Mouse (Mus musculus): ENCODE data around the gene Hspb8. TPM values are rescaled to one million over a fixed set of nuclear protein-coding genes. Genes with fewer than 3 reads are reported as not detected.
"Not testable (repeated sequence)": the region's sequence is repeated elsewhere in the genome, so short reads cannot be mapped to it uniquely, and the experiment has no call there.

The Hspb8 gene
- polyA plus RNA-seq, 1 experiment from 2014 or later: 4.3 TPM

DNA sequence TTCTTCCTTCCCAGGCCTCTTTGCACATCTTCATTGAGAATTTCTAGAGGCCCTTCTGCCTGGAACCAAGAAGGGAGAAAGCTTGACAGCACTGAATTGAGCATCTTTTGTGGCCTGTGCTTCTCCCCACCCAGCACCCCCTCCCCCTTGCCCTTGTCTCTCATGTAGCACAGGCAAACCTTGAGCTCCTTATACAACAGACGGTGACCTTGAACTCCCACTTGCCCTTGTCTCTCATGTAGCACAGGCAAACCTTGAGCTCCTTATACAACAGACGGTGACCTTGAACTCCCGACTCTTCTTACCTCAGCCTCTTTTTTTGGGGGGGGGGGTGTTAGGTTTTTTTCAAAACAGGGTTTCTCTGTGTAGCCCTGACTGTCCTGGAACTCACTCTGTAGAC, 3.0 kb upstream of the Hspb8 start:
- H3K9me3 ChIP-seq; H3K9ac ChIP-seq (replicated peaks); H3K36me3 ChIP-seq; H3K4me3 ChIP-seq (replicated peaks); H3K27me3 ChIP-seq; H3K4me2 ChIP-seq (replicated peaks); ATAC-seq; H3K27ac ChIP-seq: not testable (repeated sequence)
- 87% methylated on average over 3 of the region's 3 CpGs for WGBS
- peaks cover 22% of the 10 kb centered on the region for H3K4me1 ChIP-seq (replicated peaks)

DNA sequence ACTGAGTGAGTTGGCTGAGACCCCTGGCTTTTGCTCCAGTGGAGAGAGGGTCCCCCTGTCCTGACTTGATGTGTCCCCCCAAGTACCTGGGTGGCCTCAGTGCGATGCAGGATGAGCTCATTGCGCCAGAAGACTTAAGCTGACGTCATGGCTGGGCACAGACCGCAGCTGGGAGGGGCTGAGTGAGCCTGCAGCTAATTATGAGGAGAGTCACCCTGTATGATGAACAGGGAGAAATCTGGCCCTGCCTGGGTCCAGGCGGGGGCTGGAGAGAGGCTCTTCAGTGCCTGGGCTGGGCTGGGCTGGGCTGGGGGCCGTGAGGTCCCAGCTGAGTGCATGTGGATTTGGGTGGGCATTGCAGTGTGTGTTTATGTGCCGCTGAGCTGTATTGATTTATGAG, 2.6 kb upstream of the Hspb8 start:
- Histone ChIP-seq H3K4me2 (replicated peaks) (no peak overlapping the region), H3K27ac (no peak overlapping the region), H3K4me1 (replicated peaks) (peaks cover 26% of the 10 kb centered on the region), H3K36me3 (no peaks in the 10 kb centered on the region), H3K4me3 (replicated peaks) (no peak overlapping the region), H3K9me3 (no peaks in the 10 kb centered on the region), H3K9ac (replicated peaks) (no peak overlapping the region), H3K27me3 (peaks cover 7% of the 10 kb centered on the region; the same call in 1 of the 2 replicates)
- ATAC-seq: no peak
- WGBS: 72% methylated on average over 7 of the region's 7 CpGs

DNA sequence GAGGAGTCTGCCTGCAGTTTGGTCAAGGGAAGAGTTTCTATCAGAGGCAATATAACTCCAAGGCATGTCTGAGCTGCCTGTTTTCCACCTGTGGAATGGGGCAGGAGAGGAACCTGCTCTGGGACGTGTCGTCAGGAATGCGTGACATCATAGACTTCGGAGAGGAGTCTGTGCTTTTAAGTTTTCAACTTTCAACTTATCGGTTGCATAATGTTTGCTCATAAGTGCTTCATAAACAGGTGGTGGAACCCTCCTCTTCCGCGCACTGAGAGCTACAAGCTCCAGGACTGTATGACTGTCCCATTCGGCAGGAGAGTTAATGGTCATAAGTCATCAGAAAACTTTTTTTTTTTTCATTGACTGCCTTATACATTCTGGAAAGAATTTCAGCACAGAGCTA, 1.1 kb upstream of the Hspb8 start:
- H3K9me3 ChIP-seq: no peaks in the 10 kb centered on the region
- H3K4me1 ChIP-seq (replicated peaks): peaks cover 34% of the 10 kb centered on the region
- H3K4me3 ChIP-seq (replicated peaks): no peak overlapping the region
- no peak overlapping the region for H3K27ac ChIP-seq
- H3K9ac ChIP-seq (replicated peaks): no peak overlapping the region
- WGBS: 87% methylated on average over 8 of the region's 8 CpGs
- peaks cover 7% of the 10 kb centered on the region; the same call in 1 of the 2 replicates for H3K27me3 ChIP-seq
- no peak overlapping the region for H3K4me2 ChIP-seq (replicated peaks)
- H3K36me3 ChIP-seq: no peaks in the 10 kb centered on the region
- no peak for ATAC-seq

DNA sequence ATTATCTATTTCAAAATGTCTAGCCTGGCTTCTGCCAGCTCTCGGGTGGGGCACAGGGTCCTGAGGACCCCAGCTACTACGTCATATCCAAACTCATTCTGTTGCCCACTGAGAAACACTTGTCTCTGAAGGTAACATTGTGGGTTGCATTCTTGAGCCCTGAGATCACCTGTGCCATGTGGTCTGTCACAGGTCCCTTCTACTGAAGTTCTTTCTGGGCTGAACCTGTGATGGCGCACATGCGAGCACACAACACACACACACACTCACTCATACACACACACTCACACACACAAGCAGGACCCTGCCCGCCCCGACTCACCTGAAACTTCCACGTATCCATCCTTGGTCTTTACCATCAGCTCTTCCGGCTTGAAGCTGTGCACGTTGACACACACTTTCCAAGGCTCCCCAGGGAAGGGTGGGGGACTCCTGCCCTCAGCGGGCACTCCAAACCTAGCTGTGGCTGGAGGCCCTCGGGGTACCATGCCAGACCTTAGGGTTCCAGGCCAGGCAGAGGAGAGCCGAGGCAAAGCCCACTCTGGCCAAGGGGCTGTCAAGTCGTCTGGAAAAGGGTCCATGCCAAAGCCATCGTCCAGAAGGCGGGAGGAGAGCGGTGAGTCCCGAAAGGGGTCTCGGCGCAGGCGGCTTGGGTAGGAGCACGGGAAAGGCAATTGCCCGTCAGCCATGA, 728 bp downstream of the Hspb8 start:
- Histone ChIP-seq H3K36me3 (no peaks in the 10 kb centered on the region), H3K4me2 (replicated peaks) (peak overlapping the region; percentile 52), H3K4me3 (replicated peaks) (no peak overlapping the region), H3K4me1 (replicated peaks) (peaks cover 41% of the 10 kb centered on the region), H3K27ac (no peak overlapping the region), H3K27me3 (peaks cover 7% of the 10 kb centered on the region; the same call in 1 of the 2 replicates), H3K9ac (replicated peaks) (no peak overlapping the region), H3K9me3 (no peaks in the 10 kb centered on the region)
- 61% methylated on average over 22 of the region's 22 CpGs for WGBS
- no peak for ATAC-seq

DNA sequence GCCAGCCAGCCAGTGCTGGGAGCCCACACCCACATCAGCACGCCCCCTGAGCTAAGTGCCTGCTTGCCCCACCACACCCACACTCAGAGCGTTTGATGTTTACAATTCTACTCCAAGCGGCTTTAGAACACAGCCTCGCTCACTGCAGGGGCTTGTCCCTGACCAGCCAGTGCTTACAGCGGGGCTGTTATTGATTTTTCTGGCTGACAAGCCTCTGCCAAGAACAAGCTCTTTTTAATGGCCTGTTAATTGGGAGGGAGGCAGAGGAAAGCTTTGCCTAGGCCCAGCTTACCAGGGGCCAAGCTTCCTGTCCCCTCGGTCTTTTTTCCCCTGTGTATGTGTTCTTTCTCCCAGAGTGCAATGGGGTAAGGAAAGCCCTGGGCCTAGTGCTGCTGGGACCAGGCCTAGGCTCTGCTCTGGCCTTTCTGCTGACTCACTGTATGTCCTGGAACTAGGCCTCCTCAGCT, 1.9 kb downstream of the Hspb8 start:
- 4% methylated on average over 6 of the region's 6 CpGs for WGBS
- H3K27me3 ChIP-seq: peaks cover 7% of the 10 kb centered on the region; the same call in 1 of the 2 replicates
- H3K4me2 ChIP-seq (replicated peaks): no peak overlapping the region
- no peaks in the 10 kb centered on the region for H3K36me3 ChIP-seq
- H3K4me3 ChIP-seq (replicated peaks): no peak overlapping the region
- no peak overlapping the region for H3K9ac ChIP-seq (replicated peaks)
- ATAC-seq: peak; percentile 70
- peaks cover 49% of the 10 kb centered on the region for H3K4me1 ChIP-seq (replicated peaks)
- H3K9me3 ChIP-seq: no peaks in the 10 kb centered on the region
- peak overlapping the region; percentile 67 for H3K27ac ChIP-seq

DNA sequence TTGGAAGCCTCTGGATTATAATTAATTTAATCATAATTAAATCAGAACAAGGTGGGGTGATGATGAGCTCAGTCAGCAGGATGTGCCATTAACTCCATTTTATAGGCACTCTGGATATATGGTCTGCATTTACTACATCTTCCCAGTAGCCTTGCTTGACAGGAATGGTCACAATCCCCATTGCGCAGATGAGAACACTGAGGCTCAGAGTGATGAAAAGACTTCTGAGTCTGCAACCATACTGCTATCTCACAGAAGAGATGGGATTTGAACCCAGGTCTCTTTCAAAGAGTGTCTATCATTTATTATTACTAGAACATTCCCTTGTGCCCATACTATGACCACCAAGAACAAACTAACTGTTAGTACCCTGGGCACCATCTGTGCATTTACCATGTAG, 2.5 kb downstream of the Hspb8 start:
- 95% methylated on average over 1 of the region's 1 CpGs for WGBS
- H3K9ac ChIP-seq (replicated peaks): no peak overlapping the region
- no peak for ATAC-seq
- no peaks in the 10 kb centered on the region for H3K9me3 ChIP-seq
- peaks cover 52% of the 10 kb centered on the region for H3K4me1 ChIP-seq (replicated peaks)
- peaks cover 7% of the 10 kb centered on the region; the same call in 1 of the 2 replicates for H3K27me3 ChIP-seq
- no peaks in the 10 kb centered on the region for H3K36me3 ChIP-seq
- H3K4me3 ChIP-seq (replicated peaks): no peak overlapping the region
- no peak overlapping the region for H3K4me2 ChIP-seq (replicated peaks)
- peak overlapping the region; percentile 67; the same call in 1 of the 2 replicates for H3K27ac ChIP-seq

DNA sequence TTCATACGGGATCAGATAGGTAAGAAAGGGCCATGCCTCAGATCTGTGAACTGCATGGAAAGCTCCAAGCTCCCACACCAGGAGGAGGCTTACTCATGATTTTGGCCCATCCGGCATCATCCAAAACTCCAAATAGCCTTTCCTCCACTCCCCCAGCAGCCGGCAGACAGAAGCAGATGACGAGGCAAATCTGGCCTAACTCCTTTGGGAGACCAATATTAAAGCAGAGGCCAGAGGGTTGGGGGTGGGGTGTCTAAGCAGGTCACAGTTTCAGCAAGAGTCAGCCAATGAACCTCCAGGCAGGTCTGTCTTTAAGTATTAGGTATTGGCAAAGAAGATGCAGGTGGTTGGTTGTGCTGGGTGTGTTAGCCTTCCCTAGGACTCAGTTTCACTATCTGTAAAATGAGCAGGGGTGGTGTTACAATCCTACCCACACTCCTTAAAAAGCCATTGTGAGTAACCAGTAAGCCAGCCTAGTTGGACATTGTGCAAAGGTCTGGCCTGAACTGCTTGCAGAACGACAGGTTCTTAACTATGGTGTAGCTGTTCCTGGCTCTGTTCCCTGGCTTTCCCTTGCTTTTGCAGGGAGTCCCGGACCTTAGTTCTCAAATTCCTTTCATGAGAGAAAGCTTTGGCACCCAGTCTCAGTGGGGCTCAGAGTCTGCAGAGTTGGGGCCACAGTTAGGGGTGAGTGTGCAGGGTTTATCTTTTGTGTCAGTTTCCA, 3.2 kb downstream of the Hspb8 start:
- 44% methylated on average over 6 of the region's 6 CpGs for WGBS
- Histone ChIP-seq H3K4me1 (replicated peaks) (peaks cover 52% of the 10 kb centered on the region), H3K36me3 (no peaks in the 10 kb centered on the region), H3K27me3 (peaks cover 7% of the 10 kb centered on the region; the same call in 1 of the 2 replicates), H3K9ac (replicated peaks) (no peak overlapping the region), H3K4me3 (replicated peaks) (no peak overlapping the region), H3K9me3 (no peaks in the 10 kb centered on the region), H3K4me2 (replicated peaks) (no peak overlapping the region), H3K27ac (no peak overlapping the region)
- ATAC-seq: no peak

DNA sequence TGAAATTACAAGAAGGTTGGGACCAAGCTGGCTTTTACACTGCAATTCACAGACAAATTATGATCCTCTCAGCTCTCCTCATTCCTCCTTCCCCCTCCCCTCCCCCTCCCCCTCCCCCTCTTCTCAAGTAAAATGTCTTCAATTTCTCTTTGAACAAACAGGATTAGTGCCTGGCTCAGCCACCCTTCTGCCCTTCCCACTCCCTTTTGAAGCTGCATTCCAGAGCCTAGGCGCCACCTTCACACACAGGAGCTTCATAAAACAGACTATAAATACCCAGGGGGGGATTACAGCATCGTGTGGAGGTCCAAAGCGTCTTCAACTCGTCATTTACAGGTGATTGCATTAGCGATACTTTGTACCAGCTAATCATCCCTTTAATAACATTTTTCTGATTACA, 6.5 kb downstream of the Hspb8 start:
- Histone ChIP-seq H3K4me2 (replicated peaks) (no peak overlapping the region), H3K9me3 (no peaks in the 10 kb centered on the region), H3K27me3 (0 out of 2 replicates have a peak, but pooled peaks cover 7% of the 10 kb centered on the region), H3K9ac (replicated peaks) (no peak overlapping the region), H3K27ac (0 out of 2 replicates have a peak overlapping the region, but pooled peaks have one; percentile 9), H3K4me1 (replicated peaks) (peaks cover 36% of the 10 kb centered on the region), H3K4me3 (replicated peaks) (no peak overlapping the region), H3K36me3 (no peaks in the 10 kb centered on the region)
- no peak for ATAC-seq
- WGBS: 5% methylated on average over 5 of the region's 5 CpGs

DNA sequence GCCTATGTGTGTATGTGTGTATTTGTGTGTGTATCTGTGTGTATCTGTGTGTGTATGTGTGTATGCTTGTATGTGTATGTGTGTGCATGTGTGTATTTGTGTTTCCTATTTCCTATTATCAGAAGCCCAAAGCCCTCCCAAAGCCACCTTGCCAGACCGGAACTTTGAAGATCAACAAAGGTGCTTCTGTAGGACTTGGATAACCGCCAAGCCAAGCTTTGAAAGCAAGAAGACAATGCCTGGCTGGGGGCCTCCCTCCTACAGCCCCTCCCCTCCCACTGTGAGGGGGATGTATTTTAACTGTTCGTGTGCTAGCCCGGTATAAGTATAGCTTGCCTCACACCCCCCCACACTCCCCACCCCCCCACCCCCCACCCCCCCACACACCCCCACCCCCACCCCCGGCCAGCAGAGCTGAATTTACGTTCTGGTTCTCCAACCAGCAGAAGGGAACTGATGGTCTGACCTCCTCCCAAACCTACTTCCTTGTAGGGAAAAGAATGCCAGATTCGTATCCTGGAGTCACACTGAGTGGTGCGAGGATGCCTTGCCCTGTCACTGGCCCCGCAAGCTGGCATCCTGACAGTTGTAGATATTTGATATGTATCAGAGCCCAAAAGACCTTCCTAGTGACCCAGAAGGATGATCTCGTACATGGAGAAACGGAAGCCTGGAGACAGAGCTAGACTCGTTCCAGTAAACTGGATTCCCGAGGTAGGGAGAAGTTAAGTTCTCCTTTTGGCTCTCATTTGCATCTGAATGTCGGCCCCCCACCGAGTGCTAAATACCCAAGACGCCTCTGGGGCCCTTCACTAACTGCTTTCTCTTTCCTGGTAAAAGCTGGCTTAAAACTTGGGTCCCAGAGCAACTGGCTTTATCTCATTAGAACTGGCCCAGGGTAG, 12.7 kb downstream of the Hspb8 start:
- Histone ChIP-seq H3K4me2 (replicated peaks) (peak overlapping the region; percentile 32; the same call in 1 of the 2 replicates), H3K27me3 (0 out of 2 replicates have a peak, but pooled peaks cover 8% of the 10 kb centered on the region), H3K4me3 (replicated peaks) (no peak overlapping the region), H3K9me3 (no peaks in the 10 kb centered on the region), H3K9ac (replicated peaks) (no peak overlapping the region), H3K4me1 (replicated peaks) (peaks cover 38% of the 10 kb centered on the region), H3K36me3 (no peaks in the 10 kb centered on the region), H3K27ac (peak overlapping the region; percentile 35; the same call in 1 of the 2 replicates)
- WGBS: 2% methylated on average over 14 of the region's 16 CpGs
- no peak for ATAC-seq

DNA sequence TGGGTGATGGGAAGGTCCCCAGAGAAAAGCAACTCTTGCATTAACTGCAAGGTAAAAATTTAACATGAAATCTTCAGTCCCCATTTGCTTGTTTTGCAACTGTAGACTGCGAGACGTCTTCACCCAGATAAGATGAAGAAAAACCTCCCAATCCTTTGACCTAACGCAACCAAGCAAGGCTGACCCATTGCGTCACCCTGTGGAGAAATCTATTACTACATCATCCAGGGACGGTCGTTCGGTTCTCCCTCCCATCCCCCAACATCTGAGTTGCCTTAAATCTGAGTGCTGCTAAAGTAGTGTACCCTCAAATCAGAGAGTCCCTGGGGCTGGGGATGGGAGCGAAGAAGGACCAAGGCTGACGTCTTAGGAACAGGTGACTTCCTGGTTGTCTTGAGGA, 13.7 kb downstream of the Hspb8 start:
- ATAC-seq: no peak
- no peak overlapping the region for H3K4me2 ChIP-seq (replicated peaks)
- H3K27ac ChIP-seq: no peak overlapping the region
- H3K27me3 ChIP-seq: 0 out of 2 replicates have a peak, but pooled peaks cover 8% of the 10 kb centered on the region
- no peaks in the 10 kb centered on the region for H3K36me3 ChIP-seq
- H3K4me3 ChIP-seq (replicated peaks): no peak overlapping the region
- no peak overlapping the region for H3K9ac ChIP-seq (replicated peaks)
- WGBS: 56% methylated on average over 9 of the region's 9 CpGs
- no peaks in the 10 kb centered on the region for H3K9me3 ChIP-seq
- H3K4me1 ChIP-seq (replicated peaks): peaks cover 38% of the 10 kb centered on the region

DNA sequence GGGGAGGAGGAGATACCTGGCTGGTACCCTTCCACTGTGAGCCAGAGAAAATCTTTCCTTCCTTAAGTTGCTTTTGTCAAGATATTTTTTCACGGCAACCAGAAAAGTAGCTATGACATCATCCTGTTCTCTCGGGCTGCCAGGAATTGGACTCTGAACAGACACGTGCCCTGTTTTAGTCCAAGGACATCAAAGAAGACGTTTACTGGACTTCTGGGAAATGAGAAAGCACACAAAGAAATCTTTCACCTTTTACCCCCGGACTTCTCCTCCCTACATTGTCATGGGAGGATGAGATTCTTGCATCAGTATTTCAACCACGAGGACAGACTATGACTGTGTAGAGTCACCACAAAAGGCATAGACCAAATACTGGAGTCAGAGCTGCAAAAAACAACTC, 14.7 kb downstream of the Hspb8 start:
- ATAC-seq: no peak
- H3K36me3 ChIP-seq: no peaks in the 10 kb centered on the region

More for the DNA sequence above, 14.7 kb downstream of the Hspb8 start:
- no peak overlapping the region for H3K4me3 ChIP-seq (replicated peaks)
- H3K9me3 ChIP-seq: no peaks in the 10 kb centered on the region
- H3K9ac ChIP-seq (replicated peaks): no peak overlapping the region
- peaks cover 38% of the 10 kb centered on the region for H3K4me1 ChIP-seq (replicated peaks)
- H3K27ac ChIP-seq: no peak overlapping the region
- no peak overlapping the region for H3K4me2 ChIP-seq (replicated peaks)
- H3K27me3 ChIP-seq: 0 out of 2 replicates have a peak, but pooled peaks cover 8% of the 10 kb centered on the region
- 15% methylated on average over 6 of the region's 6 CpGs for WGBS
